Mouse (Mus musculus) erythroblast, embryonic 14.5 days (primary cell): ENCODE results near the gene Dnmt3l.

Experiments
- GATA1 ChIP-seq: IDR thresholded peaks from 2 replicates; pipeline ENCODE4 v1.6.1; 2012; ENCODE audit warnings: low read length, inconsistent platforms, mixed read lengths
- TAL1 ChIP-seq: IDR thresholded peaks from 3 replicates; pipeline ENCODE4 v1.6.1; 2012; ENCODE audit warnings: low read length, inconsistent platforms, mixed read lengths

GRCm38 (mm10) chr10:78000200-78000599, 41.5 kb upstream of the Dnmt3l start:
- no peak for TF ChIP-seq GATA1
- TF ChIP-seq TAL1 = no peak
